Mouse (Mus musculus): ENCODE measurements at regions not wholly inside any gene's neighbourhood (a gene's known extent, or its start where the extent isn't known, plus 50 kb on each side); places are given as distances from the start of the nearest gene placed in this dataset.

DNA sequence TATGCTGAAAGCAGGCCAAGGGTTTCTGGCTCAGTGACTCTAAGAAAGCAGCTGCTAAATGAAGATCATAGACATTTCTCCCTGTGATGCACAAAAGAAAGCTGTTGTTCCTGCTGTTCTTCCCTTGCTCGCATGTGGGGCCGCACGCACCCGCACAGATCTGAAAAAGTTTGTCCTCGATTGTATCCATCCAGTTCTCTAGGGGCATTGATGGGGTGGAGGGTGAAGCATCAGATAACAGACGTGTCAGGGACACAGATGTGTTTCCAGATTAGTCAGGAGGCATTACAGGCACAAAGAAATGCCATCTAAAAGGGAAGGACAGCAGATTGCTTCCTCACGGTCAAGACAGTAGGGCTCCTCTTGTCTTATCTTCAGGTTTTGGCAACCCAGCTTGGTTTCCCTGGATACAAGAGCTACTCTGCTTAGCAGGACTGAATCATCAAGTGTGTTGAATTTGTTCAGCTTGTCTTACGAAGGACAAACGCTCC lies 2001.3 kb downstream of the Pcdh9 start:
- intact Hi-C loops (cut with DNase I): no loop called here
- peak; percentile 30 to 76 for DNase-seq (ENCODE audit: low spot score in 2 of 2)

- intact Hi-C loops (cut with DNase I): no loop called here
- DNase-seq (ENCODE audit: low spot score in 2 of 2): no peak
Observed at GRCm38 (mm10) chr14:91865935-91866664, 2024.4 kb downstream of the Pcdh9 start.

GRCm38 (mm10) chr14:91852258-91852657 lies 2038.2 kb downstream of the Pcdh9 start:
- intact Hi-C loops (cut with DNase I): no loop called here

More at GRCm38 (mm10) chr14:91852258-91852657, 2038.2 kb downstream of the Pcdh9 start:
- DNase-seq (ENCODE audit: low spot score in 2 of 2): no peak
